Mouse (Mus musculus): Measurements from ENCODE around the gene Cd3g. TPM values are rescaled to one million over a fixed set of nuclear protein-coding genes. Genes with fewer than 3 reads are reported as not detected.

The Cd3g gene
- not detected for total RNA-seq (2018; cell fraction: chromatin; rRNA removed)
- under 1 TPM in 3 of 26 experiments, not detected in 23; 0.21 to 0.39 (median 0.26) TPM for total RNA-seq (2018; cell fraction: cytosol; rRNA removed)
- total RNA-seq (2018; cell fraction: nucleus; rRNA removed) = under 1 TPM in 1 of 26 experiments, not detected in 25; 0.46 TPM
- 0.14 TPM in 1 of 3 replicates, not detected in the others for polyA plus RNA-seq (2018)

DNA sequence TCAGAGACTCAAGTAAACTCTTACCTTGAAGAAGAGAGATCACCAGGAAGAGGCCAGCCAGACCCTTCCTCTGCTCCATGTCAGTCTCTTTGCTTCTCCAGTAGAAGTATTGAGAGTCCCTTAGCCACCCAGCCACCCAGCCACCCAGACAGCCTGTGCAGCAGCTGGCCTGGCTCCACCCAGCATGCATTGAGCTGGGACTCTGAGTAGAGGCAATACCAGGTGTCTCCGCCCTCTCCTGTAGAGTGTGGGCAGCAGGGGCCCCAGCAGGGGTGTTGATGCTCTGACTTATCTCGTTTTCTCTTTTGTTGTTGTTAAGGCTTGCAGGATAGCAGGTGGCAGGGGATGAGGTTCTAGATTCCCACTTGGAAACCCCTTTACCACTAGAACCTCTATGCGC lies at the start of gene Cd3g:
TSS of gene Cd3g (minus strand) at position 190 of the 400 bp plus-strand sequence.
- no peak within 1 kb of the TSS for H3K4me3 ChIP-seq (ENCODE audit: inconsistent target)
- no peaks in the 10 kb centered on the region for H3K36me3 ChIP-seq (ENCODE audit: inconsistent target)
- no peaks in the 10 kb centered on the region for H3K79me2 ChIP-seq (ENCODE audit: inconsistent target)
- H3K27ac ChIP-seq = no peak within 1 kb of the TSS
- WGBS (ENCODE audit: missing documents) = 66% methylated on average over 3 of the region's 3 CpGs

DNA sequence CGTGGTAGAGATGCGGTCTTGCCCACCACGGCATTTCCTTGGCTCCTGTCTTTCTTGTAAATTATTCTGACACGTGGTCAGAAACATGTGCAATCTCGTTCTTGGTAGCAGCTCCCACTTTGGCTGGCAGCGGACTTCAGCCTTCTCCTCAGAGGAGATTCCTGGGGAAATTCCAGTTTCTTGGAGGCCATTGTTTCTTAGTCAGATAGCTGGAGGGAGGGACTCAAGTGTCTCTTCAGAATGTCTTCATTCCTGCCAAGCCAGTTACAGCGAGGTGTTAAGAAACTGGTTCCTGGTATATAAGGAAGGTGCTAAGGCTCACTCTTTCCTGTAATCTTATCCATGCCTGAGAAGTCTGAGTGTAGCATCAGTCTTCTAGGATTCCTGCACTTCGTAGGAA lies 47.1 kb upstream of the Cd3g start:
- Histone ChIP-seq H3K4me3 (ENCODE audit: inconsistent target) (no peak overlapping the region), H3K27ac (no peak overlapping the region), H3K79me2 (ENCODE audit: inconsistent target) (no peaks in the 10 kb centered on the region), H3K36me3 (ENCODE audit: inconsistent target) (no peaks in the 10 kb centered on the region)
- WGBS (ENCODE audit: missing documents) = 36% methylated on average over 7 of the region's 8 CpGs

GRCm38 (mm10) chr9:45024187-45024586 lies 44.0 kb upstream of the Cd3g start:
- 84% methylated on average over 2 of the region's 2 CpGs for WGBS (ENCODE audit: missing documents)
- no peak overlapping the region for H3K27ac ChIP-seq
- no peaks in the 10 kb centered on the region for H3K79me2 ChIP-seq (ENCODE audit: inconsistent target)
- H3K4me3 ChIP-seq (ENCODE audit: inconsistent target) = no peak overlapping the region
- no peaks in the 10 kb centered on the region for H3K36me3 ChIP-seq (ENCODE audit: inconsistent target)

DNA sequence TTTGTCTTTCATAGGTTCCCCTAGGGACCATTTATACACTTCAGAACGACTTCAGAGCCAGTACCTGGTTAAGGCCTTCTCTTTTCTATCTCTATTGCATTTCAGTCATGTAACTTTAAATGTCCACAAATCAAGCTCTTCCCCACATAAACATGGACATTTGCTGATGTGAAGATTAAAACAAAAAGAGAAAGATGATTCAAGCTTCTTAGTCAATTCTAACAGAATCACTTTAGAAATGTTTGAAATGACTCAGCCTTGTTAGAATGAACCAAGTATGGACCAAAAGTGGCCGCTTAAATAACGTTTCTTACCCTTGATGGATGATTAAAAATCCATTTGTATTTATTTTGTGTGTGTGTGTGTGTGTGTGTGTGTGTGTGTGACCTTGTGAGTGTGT lies 43.4 kb upstream of the Cd3g start:
- H3K4me3 ChIP-seq (ENCODE audit: inconsistent target) = no peak overlapping the region
- no peaks in the 10 kb centered on the region for H3K36me3 ChIP-seq (ENCODE audit: inconsistent target)
- WGBS (ENCODE audit: missing documents) = 70% methylated on average over 3 of the region's 3 CpGs
- no peak overlapping the region for H3K27ac ChIP-seq
- no peaks in the 10 kb centered on the region for H3K79me2 ChIP-seq (ENCODE audit: inconsistent target)

DNA sequence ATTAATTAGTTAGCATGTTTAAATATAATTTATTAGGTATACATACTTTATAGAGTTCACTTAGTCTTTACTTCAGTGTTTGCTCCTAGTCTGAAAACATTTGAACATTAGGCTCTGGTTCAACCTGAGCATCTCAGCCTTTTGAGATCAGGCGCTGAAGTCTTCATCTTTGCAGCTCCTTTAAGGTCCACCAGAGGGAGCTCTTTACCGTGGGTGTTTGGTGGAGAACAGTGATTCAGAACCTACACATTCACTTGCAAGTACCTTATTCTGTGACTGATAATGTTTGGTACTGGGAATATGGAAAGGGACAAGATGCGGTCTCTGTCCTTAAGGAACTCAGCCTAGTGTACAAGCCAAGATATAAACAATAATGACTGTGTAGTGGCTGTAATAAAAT lies 42.6 kb upstream of the Cd3g start:
- H3K79me2 ChIP-seq (ENCODE audit: inconsistent target) = no peaks in the 10 kb centered on the region
- no peak overlapping the region for H3K27ac ChIP-seq
- H3K4me3 ChIP-seq (ENCODE audit: inconsistent target) = no peak overlapping the region
- no peaks in the 10 kb centered on the region for H3K36me3 ChIP-seq (ENCODE audit: inconsistent target)
- WGBS (ENCODE audit: missing documents) = 4% methylated on average over 3 of the region's 3 CpGs

GRCm38 (mm10) chr9:45018031-45018430 lies 37.8 kb upstream of the Cd3g start:
- 81% methylated on average over 11 of the region's 11 CpGs for WGBS (ENCODE audit: missing documents)
- H3K79me2 ChIP-seq (ENCODE audit: inconsistent target) = no peaks in the 10 kb centered on the region
- H3K4me3 ChIP-seq (ENCODE audit: inconsistent target) = no peak overlapping the region
- H3K27ac ChIP-seq = no peak overlapping the region
- no peaks in the 10 kb centered on the region for H3K36me3 ChIP-seq (ENCODE audit: inconsistent target)

DNA sequence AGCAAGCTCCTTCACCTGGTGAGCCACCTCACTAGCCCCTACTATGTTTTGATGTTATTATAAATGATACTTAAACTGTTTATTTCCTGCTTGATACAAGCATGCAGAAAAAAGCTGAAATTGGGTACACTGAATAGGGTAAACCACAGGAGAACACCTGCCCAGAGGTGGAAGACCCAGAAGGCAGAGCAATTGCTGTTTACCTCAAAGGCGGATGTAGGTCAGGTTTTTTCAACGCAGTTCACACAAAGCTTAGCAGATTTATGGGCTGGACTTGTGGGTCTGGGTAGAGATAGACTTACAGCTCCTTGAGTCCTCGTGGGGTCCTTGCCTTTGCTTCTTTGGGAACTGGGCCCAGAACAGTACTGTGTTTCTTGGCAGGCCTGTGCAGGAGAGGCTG lies 35.6 kb upstream of the Cd3g start:
- H3K4me3 ChIP-seq (ENCODE audit: inconsistent target) = no peak overlapping the region
- 75% methylated on average over 3 of the region's 3 CpGs for WGBS (ENCODE audit: missing documents)
- no peak overlapping the region for H3K27ac ChIP-seq
- H3K79me2 ChIP-seq (ENCODE audit: inconsistent target) = no peaks in the 10 kb centered on the region
- H3K36me3 ChIP-seq (ENCODE audit: inconsistent target) = no peaks in the 10 kb centered on the region

DNA sequence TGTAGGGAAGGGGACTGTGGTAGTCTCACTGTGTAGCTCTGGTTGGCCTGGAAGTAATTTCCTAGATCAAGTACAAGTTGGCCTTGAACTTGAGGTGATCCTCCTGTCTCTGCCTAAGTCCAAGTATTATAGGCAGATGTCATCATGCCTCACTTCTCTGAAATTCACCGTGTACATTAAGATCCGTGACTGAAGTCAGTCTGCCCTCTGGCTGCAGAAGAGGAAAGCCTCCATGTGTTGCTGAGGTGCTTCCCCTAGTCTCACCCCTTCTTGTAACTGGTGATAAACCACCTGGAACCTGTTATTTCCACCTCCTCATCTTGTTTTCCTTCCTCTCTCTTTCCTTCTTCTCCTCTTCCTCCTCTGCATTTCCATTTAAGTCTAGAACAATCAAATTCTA lies 34.6 kb upstream of the Cd3g start:
- Histone ChIP-seq H3K36me3 (ENCODE audit: inconsistent target) (no peaks in the 10 kb centered on the region), H3K4me3 (ENCODE audit: inconsistent target) (no peak overlapping the region), H3K79me2 (ENCODE audit: inconsistent target) (no peaks in the 10 kb centered on the region), H3K27ac (no peak overlapping the region)
- WGBS (ENCODE audit: missing documents) = 26% methylated on average over 2 of the region's 2 CpGs

- 71% methylated on average over 5 of the region's 6 CpGs for WGBS (ENCODE audit: missing documents)
- no peak overlapping the region for H3K27ac ChIP-seq
- no peaks in the 10 kb centered on the region for H3K79me2 ChIP-seq (ENCODE audit: inconsistent target)
- no peaks in the 10 kb centered on the region for H3K36me3 ChIP-seq (ENCODE audit: inconsistent target)
- H3K4me3 ChIP-seq (ENCODE audit: inconsistent target) = no peak overlapping the region
Measured at GRCm38 (mm10) chr9:45011291-45011690, 31.1 kb upstream of the Cd3g start.

DNA sequence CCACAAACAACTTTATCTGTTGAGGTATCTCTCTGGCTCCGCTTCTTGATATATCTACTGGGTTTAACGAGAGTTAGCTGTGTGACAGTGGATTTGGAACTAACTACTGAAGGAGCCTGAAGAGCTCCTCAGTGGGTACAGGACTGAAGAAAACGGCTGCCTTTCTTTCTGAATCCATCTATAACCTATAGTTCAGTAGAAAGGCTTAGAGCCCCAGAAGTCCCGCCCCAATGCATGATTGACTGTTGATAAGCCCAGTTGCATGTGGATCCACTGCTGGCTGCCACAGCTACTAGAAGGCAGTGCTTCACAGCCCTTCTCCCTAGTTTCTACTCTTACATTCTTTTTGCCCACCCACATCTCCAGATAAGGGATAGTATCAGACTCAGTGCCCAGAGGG lies 30.2 kb upstream of the Cd3g start:
- Histone ChIP-seq H3K4me3 (ENCODE audit: inconsistent target) (no peak overlapping the region), H3K36me3 (ENCODE audit: inconsistent target) (no peaks in the 10 kb centered on the region), H3K27ac (no peak overlapping the region), H3K79me2 (ENCODE audit: inconsistent target) (no peaks in the 10 kb centered on the region)
- WGBS (ENCODE audit: missing documents) = 46% methylated on average over 4 of the region's 4 CpGs

DNA sequence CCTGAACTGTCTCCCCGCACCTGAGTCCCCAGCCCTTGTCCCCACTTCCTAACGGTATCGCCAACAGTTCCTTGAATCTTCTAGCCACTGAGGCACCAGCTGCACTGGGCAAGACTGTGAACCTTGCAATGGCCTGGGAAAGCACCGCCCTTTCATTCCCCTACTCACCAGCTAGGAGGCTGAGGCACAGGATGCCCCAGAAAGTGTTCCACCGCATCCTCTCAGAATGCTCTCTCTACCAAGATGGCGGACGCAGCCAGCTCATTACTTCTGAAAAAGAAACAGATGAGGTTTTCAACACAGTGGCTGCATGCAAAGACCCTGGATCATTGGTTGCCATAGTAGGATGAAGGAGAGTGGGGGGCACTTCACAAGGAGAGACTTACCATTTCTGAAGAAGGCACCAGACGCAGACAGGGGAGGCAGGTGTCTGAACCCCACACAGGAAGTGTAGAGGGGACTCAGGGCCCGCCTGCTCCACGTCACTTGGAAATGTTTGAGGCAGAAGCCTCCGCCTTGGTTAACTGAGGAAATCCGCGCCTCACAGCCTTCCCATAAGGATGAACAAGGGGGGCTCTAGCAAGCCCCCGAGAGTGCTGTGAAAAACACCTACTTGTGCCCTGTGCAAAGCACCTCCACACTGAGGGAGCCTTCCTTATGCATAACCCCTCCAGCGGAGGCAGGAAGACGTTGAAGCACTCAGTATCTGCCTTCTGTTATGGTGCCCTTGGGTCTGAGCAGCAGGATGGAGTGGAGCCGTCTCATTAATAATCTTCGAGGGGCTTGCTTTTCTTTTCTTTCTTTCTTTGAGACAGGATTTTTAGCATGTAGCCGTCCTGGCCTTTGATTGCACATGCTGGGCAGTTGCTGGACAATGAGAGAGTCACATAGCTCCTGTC lies 29.2 kb upstream of the Cd3g start, which contains the start of gene Cd3e:
TSS of gene Cd3e (minus strand) at position 448 of the 899 bp plus-strand sequence.
- H3K27ac ChIP-seq = no peak within 1 kb of the TSS
- no peak within 1 kb of the TSS for H3K4me3 ChIP-seq (ENCODE audit: inconsistent target)
- 90% methylated on average over 19 of the region's 19 CpGs for WGBS (ENCODE audit: missing documents)
- H3K79me2 ChIP-seq (ENCODE audit: inconsistent target) = no peaks in the 10 kb centered on the region
- H3K36me3 ChIP-seq (ENCODE audit: inconsistent target) = no peaks in the 10 kb centered on the region

DNA sequence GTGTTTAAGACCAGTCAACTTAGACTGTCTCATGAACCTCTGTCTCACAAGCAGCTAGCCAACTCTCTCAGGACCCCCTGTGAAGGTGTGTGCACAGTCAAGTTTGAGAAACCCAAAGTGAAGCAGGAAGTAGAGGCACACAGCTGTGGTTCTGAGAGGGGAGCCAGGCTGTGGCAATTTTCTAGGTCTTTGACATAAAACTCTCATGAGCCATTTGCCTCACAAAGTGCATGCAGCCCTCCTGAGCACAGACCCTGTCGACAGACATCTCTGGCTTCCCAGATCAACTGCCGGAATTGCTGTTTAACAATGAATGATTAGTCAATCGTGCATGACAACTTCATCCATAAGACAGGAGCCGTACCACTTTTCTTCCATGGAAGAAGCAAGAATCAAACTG lies 28.1 kb upstream of the Cd3g start:
- H3K79me2 ChIP-seq (ENCODE audit: inconsistent target) = no peaks in the 10 kb centered on the region
- no peak overlapping the region for H3K27ac ChIP-seq
- no peak overlapping the region for H3K4me3 ChIP-seq (ENCODE audit: inconsistent target)
- H3K36me3 ChIP-seq (ENCODE audit: inconsistent target) = no peaks in the 10 kb centered on the region
- 90% methylated on average over 4 of the region's 4 CpGs for WGBS (ENCODE audit: missing documents)

GRCm38 (mm10) chr9:45007404-45007803 lies 27.2 kb upstream of the Cd3g start:
- Histone ChIP-seq H3K36me3 (ENCODE audit: inconsistent target) (no peaks in the 10 kb centered on the region), H3K4me3 (ENCODE audit: inconsistent target) (no peak overlapping the region), H3K79me2 (ENCODE audit: inconsistent target) (no peaks in the 10 kb centered on the region), H3K27ac (no peak overlapping the region)
- WGBS (ENCODE audit: missing documents) = 81% methylated on average over 12 of the region's 12 CpGs

DNA sequence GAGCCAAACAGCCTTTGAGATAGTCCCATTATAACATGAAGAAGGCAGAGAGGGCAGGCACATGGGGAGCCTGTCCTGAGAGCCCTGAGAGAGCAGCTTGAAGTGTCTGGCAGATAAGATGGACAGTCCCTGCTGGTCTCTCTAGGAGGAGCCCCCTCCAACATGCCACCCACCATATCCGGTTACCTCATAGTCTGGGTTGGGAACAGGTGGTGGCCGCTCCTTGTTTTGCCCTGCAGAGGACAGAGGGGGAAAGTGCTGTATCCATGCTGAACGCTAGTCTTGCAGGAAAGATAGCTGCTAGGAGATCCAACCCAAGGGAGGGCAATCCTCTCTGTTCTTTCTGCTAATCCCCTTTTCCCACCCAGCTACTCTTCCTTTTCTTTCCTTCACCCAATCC lies 20.0 kb upstream of the Cd3g start:
- no peaks in the 10 kb centered on the region for H3K36me3 ChIP-seq (ENCODE audit: inconsistent target)
- WGBS (ENCODE audit: missing documents) = 93% methylated on average over 3 of the region's 3 CpGs
- no peak overlapping the region for H3K27ac ChIP-seq

GRCm38 (mm10) chr9:44999776-45000175 lies 19.5 kb upstream of the Cd3g start:
- no peak overlapping the region for H3K27ac ChIP-seq
- H3K36me3 ChIP-seq (ENCODE audit: inconsistent target) = no peaks in the 10 kb centered on the region
- no peak overlapping the region for H3K4me3 ChIP-seq (ENCODE audit: inconsistent target)
- WGBS (ENCODE audit: missing documents) = 85% methylated on average over 5 of the region's 5 CpGs
- H3K79me2 ChIP-seq (ENCODE audit: inconsistent target) = no peaks in the 10 kb centered on the region

More for the DNA sequence above, 20.0 kb upstream of the Cd3g start:
- no peak overlapping the region for H3K4me3 ChIP-seq (ENCODE audit: inconsistent target)
- H3K79me2 ChIP-seq (ENCODE audit: inconsistent target) = no peaks in the 10 kb centered on the region

All from macrophage (primary cell).